Mouse (Mus musculus) heart, postnatal 0 days (tissue): ENCODE measurements around the gene Spag7.

Experiments
- CTCF ChIP-seq: IDR thresholded peaks from 2 replicates; pipeline ENCODE4 v1.5.1; 2016; ENCODE audit warnings: antibody characterized with exemption, control low read depth, low read depth
- EP300 ChIP-seq: IDR thresholded peaks from 2 replicates; pipeline ENCODE4 v1.6.1; 2016; ENCODE audit warnings: antibody characterized with exemption, low read depth

DNA sequence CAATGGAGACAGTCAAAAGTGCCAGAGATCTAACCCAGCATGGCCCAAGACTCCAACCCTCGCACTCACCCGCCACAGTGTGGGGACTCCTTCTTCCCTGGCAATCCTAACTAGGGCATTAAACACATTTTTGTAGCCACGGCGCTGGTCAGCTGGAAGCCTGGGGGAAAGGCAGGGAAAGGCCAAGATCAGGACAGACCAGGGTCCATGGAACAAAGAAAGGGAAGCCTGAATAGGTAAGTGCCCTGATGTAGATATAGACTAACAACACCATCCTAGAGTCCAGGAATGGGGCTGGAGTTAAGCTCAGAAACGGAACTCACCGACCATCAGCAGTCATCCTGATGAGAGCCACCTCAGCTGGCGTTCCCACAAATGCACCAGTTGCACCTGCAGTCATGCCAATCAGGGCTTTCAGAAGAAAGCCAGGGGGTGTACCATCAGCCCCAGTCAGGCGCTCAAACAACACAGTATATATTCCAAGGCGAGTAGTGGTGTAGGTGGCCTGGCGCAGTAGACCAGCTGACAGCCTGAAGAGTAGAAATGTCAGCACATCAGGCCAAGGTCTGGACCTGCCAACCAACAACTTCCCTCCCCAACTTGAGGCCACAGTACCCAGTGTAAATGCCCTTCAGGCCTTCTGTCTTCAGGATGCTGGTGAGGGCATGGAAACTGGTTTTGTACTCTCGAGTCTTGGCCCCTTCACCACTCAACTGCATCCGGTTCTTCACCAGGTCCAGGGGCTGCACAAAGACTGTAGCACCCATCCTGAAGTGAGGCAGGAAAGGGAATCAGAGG is 23.6 kb downstream of the Spag7 start:
- TF ChIP-seq CTCF: no peak
- no peak for TF ChIP-seq EP300
